Mouse (Mus musculus) E14TG2a.4 (cell line): Measurements from ENCODE around the gene Mapk8ip3.

Experiments used
- CTCF ChIP-seq: conservative IDR thresholded peaks from 2 replicates; pipeline ENCODE4 v1.5.1; 2014; ENCODE audit warnings: low read length
- NANOG ChIP-seq: IDR thresholded peaks from 2 replicates; pipeline ENCODE4 v1.6.1; 2014; ENCODE audit warnings: borderline replicate concordance, low read length, mixed read lengths
- POU5F1 ChIP-seq: IDR thresholded peaks from 2 replicates; pipeline ENCODE4 v1.6.1; 2014; ENCODE audit warnings: low read length, borderline replicate concordance

DNA sequence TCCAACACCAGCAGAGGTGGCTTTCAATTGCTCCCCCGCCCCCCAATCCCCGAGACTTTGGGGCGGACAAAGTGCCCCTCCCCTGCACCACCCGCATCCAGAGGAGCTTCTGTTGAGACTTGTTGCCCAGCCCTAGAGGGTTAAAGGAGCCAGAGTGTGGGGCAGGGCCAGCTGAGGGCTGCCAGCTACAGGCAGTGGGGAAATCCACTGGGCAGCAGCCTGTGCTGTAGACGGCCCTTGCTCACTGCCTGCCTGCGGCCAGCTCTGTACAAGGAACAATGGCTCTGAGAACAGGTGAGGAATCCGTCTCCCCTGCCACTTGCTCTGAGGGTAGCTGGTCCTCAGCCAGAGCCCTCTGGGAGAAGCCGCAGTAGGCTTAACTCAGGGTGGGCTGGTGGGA, 58.2 kb downstream of the Mapk8ip3 start:
- TF ChIP-seq CTCF (no peak), NANOG (no peak), POU5F1 (no peak)
